In genomic region chr2:150638370-150638733, GRCm38 (mm10) we compare ENCODE assay signal across 13 mouse cellular contexts. TPM values are rescaled to one million over a fixed set of nuclear protein-coding genes. Genes with fewer than 3 reads are reported as not detected.
A peak's percentile ranks its signal among the peaks of the same experiment; 100 is the strongest.
DNase-seq lines count a peak whose midpoint lies in the region; ATAC-seq lines count a peak whose summit lies in the region.
"Had no signal": no experiment of that assay in that cellular context is flagged by ENCODE, and none has a peak within 500 bp of the region (broad histone marks: within the 10 kb centered on the region; RNA-seq: fewer than 3 reads in every experiment).

No protein-coding gene starts in this region.

- 35% methylated on average over 2 of the region's 2 CpGs for WGBS in forebrain, embryonic 15.5 days
- 30% methylated on average over 2 of the region's 2 CpGs for WGBS in liver, embryonic 13.5 days (ENCODE audit: insufficient replicate concordance)
- 39% methylated on average over 2 of the region's 2 CpGs for whole genome bisulfite sequencing in neural tube, embryonic 12.5 days

- DNase-seq in c-Kit-positive CD71-positive TER-119-positive erythroid progenitor cells, embryonic 14.5 days (ENCODE audit: low spot score): peak; percentile 32
- no peak for DNase-seq in liver, embryonic 13.5 days
- DNase-seq in spleen, postnatal 14 days (ENCODE audit: low spot score in 2 of 2): no peak
- no peak for DNase-seq in lung, postnatal 25 days (ENCODE audit: low spot score)
- no peak for DNase-seq in T-cell, adult 2 months (ENCODE audit: low spot score)
- DNase-seq: heart, postnatal 36 days; retina, postnatal 1 day; thymus, adult 2 months had no signal

- peaks cover 32% of the 10 kb centered on the region for H3K36me3 ChIP-seq in forebrain, embryonic 15.5 days
- H3K36me3 ChIP-seq in liver, embryonic 13.5 days: peaks cover 91% of the 10 kb centered on the region
- peaks cover 25% of the 10 kb centered on the region for H3K36me3 ChIP-seq in neural tube, embryonic 12.5 days

- no peak overlapping the region for H3K4me3 ChIP-seq in forebrain, embryonic 15.5 days
- H3K4me3 ChIP-seq in liver, embryonic 13.5 days (replicated peaks): no peak overlapping the region
- H3K4me3 ChIP-seq in neural tube, embryonic 12.5 days: no peak overlapping the region
- H3K4me3 ChIP-seq: erythroblast, embryonic 14.5 days had no signal

- H3K27me3 ChIP-seq in forebrain, embryonic 15.5 days: no peaks in the 10 kb centered on the region
- H3K27me3 ChIP-seq in liver, embryonic 13.5 days: no peaks in the 10 kb centered on the region
- H3K27me3 ChIP-seq in neural tube, embryonic 12.5 days (replicated peaks): no peaks in the 10 kb centered on the region

- ATAC-seq in forebrain, embryonic 15.5 days (replicated peaks): no peak
- ATAC-seq in liver, embryonic 13.5 days (ENCODE audit: low read depth): peak; percentile 85
- ATAC-seq in neural tube, embryonic 12.5 days (ENCODE audit: low FRiP score, low read depth): no peak; the same call in 1 of the 2 replicates

- H3K9ac ChIP-seq in forebrain, embryonic 15.5 days (replicated peaks): no peak overlapping the region
- peak overlapping the region; percentile 27; the same call in 1 of the 2 replicates for H3K9ac ChIP-seq in liver, embryonic 13.5 days
- H3K9ac ChIP-seq in neural tube, embryonic 12.5 days: no peak overlapping the region

- peak overlapping the region; percentile 80 for H3K27ac ChIP-seq in forebrain, embryonic 15.5 days (replicated peaks)
- peak overlapping the region; percentile 71 for H3K27ac ChIP-seq in liver, embryonic 13.5 days
- 0 out of 2 replicates have a peak overlapping the region, but pooled peaks have one; percentile 37 for H3K27ac ChIP-seq in neural tube, embryonic 12.5 days

- peaks cover 17% of the 10 kb centered on the region for H3K4me1 ChIP-seq in forebrain, embryonic 15.5 days
- H3K4me1 ChIP-seq in liver, embryonic 13.5 days (replicated peaks): peaks cover 41% of the 10 kb centered on the region
- peaks cover 25% of the 10 kb centered on the region for H3K4me1 ChIP-seq in neural tube, embryonic 12.5 days

- no peak overlapping the region for H3K4me2 ChIP-seq in forebrain, embryonic 15.5 days (replicated peaks)
- 0 out of 2 replicates have a peak overlapping the region, but pooled peaks have one; percentile 14 for H3K4me2 ChIP-seq in liver, embryonic 13.5 days
- no peak overlapping the region for H3K4me2 ChIP-seq in neural tube, embryonic 12.5 days (replicated peaks)

- no peaks in the 10 kb centered on the region for H3K9me3 ChIP-seq in forebrain, embryonic 15.5 days
- H3K9me3 ChIP-seq in liver, embryonic 13.5 days (replicated peaks): no peaks in the 10 kb centered on the region
- H3K9me3 ChIP-seq in neural tube, embryonic 12.5 days: no peaks in the 10 kb centered on the region

RNA-seq across cellular contexts. Expression of gene Acss1, which starts 29.9 kb away (rescaled TPM):
- 25.9 and 26.3 TPM in 2 replicates for polyA plus RNA-seq in forebrain, embryonic 15.5 days (2015; fragmentation: Nextera tagmentation; extraction: Ambion mirVana)
- polyA plus RNA-seq in liver, embryonic 13.5 days (2015; fragmentation: Nextera tagmentation; extraction: Ambion mirVana): 28.7 and 44.7 TPM in 2 replicates
- 22.8 and 23.5 TPM in 2 replicates for polyA plus RNA-seq in neural tube, embryonic 12.5 days (2016; fragmentation: Nextera tagmentation; extraction: Ambion mirVana)

RNA-seq across cellular contexts. Expression of gene Apmap, which starts 30.0 kb away (rescaled TPM):
- polyA plus RNA-seq in forebrain, embryonic 15.5 days (2015; fragmentation: Nextera tagmentation; extraction: Ambion mirVana): 40.9 and 41.0 TPM in 2 replicates
- 26.2 and 28.7 TPM in 2 replicates for polyA plus RNA-seq in liver, embryonic 13.5 days (2015; fragmentation: Nextera tagmentation; extraction: Ambion mirVana)
- 41.6 and 42.7 TPM in 2 replicates for polyA plus RNA-seq in neural tube, embryonic 12.5 days (2016; fragmentation: Nextera tagmentation; extraction: Ambion mirVana)

RNA-seq across cellular contexts. Expression of gene Vsx1, which starts 50.8 kb away (rescaled TPM):
- polyA plus RNA-seq in forebrain, embryonic 15.5 days (2015; fragmentation: Nextera tagmentation; extraction: Ambion mirVana): not detected in 2 replicates
- not detected in 2 replicates for polyA plus RNA-seq in liver, embryonic 13.5 days (2015; fragmentation: Nextera tagmentation; extraction: Ambion mirVana)
- 0.51 and 0.63 TPM in 2 replicates for polyA plus RNA-seq in neural tube, embryonic 12.5 days (2016; fragmentation: Nextera tagmentation; extraction: Ambion mirVana)
- polyA plus RNA-seq: erythroblast, embryonic 14.5 days; kidney, embryonic 16.5 days; liver, adult 2 months; thymus, adult 2 months had no signal
